Mouse (Mus musculus) c-Kit-positive CD71-positive TER-119-negative erythroid progenitor cells, embryonic 14.5 days (primary cell): Measurements from ENCODE around the gene Snd1.

Experiments used
- DNase-seq: peaks from one replicate; pipeline ENCODE4 v3.0.0-alpha.2; 2013; ENCODE audit warnings: low read depth

The Snd1 gene

GRCm38 (mm10) chr6:28753217-28753616 lies 278.3 kb downstream of the Snd1 start:
- DNase-seq, result no peak

GRCm38 (mm10) chr6:28753681-28754080 lies 278.7 kb downstream of the Snd1 start:
- DNase-seq, result no peak

GRCm38 (mm10) chr6:28754127-28754898 lies 279.4 kb downstream of the Snd1 start:
- peak; percentile 23 for DNase-seq

- no peak for DNase-seq
Measured at GRCm38 (mm10) chr6:28756306-28757018, 281.5 kb downstream of the Snd1 start.

- DNase-seq, result no peak
Measured at GRCm38 (mm10) chr6:28758293-28758692, 283.4 kb downstream of the Snd1 start.

- no peak for DNase-seq
Measured at GRCm38 (mm10) chr6:28761728-28762127, 286.8 kb downstream of the Snd1 start.

- no peak for DNase-seq
Measured at GRCm38 (mm10) chr6:28762132-28762775, 287.3 kb downstream of the Snd1 start.

GRCm38 (mm10) chr6:28766622-28767021 lies 291.7 kb downstream of the Snd1 start:
- no peak for DNase-seq

- no peak for DNase-seq
Measured at GRCm38 (mm10) chr6:28767891-28768481, 293.0 kb downstream of the Snd1 start.

- no peak for DNase-seq
Measured at GRCm38 (mm10) chr6:28771331-28771730, 296.4 kb downstream of the Snd1 start.

GRCm38 (mm10) chr6:28781696-28782095 lies 306.8 kb downstream of the Snd1 start:
- no peak for DNase-seq

- no peak for DNase-seq
Measured at GRCm38 (mm10) chr6:28783082-28783647, 308.2 kb downstream of the Snd1 start.

- no peak for DNase-seq
Measured at GRCm38 (mm10) chr6:28783953-28784352, 309.0 kb downstream of the Snd1 start.

- DNase-seq, result no peak
Measured at GRCm38 (mm10) chr6:28785770-28786169, 310.8 kb downstream of the Snd1 start.

- no peak for DNase-seq
Measured at GRCm38 (mm10) chr6:28787133-28787532, 312.2 kb downstream of the Snd1 start.

GRCm38 (mm10) chr6:28789685-28790084 lies 314.7 kb downstream of the Snd1 start:
- no peak for DNase-seq

GRCm38 (mm10) chr6:28791183-28791582 lies 316.2 kb downstream of the Snd1 start:
- DNase-seq, result no peak

- DNase-seq, result no peak
Measured at GRCm38 (mm10) chr6:28791809-28792208, 316.9 kb downstream of the Snd1 start.

GRCm38 (mm10) chr6:28795380-28795779 lies 320.4 kb downstream of the Snd1 start:
- no peak for DNase-seq

- no peak for DNase-seq
Measured at GRCm38 (mm10) chr6:28795792-28796515, 321.0 kb downstream of the Snd1 start.

GRCm38 (mm10) chr6:28799818-28800217 lies 324.9 kb downstream of the Snd1 start:
- DNase-seq, result no peak

GRCm38 (mm10) chr6:28800976-28801375 lies 326.0 kb downstream of the Snd1 start:
- no peak for DNase-seq
